Mouse (Mus musculus) midbrain, embryonic 15.5 days (tissue): ENCODE measurements at regions not wholly inside any gene's neighbourhood (a gene's known extent, or its start where the extent isn't known, plus 50 kb on each side); places are given as distances from the start of the nearest gene placed in this dataset. TPM values are rescaled to one million over a fixed set of nuclear protein-coding genes. Genes with fewer than 3 reads are reported as not detected.

Experiments used
- microRNA-seq: library from miRNA; unstranded; fragments of <30 nt; microRNA quantifications from one replicate; pipeline ENCODE4, GENCODE M21; 2016

Small RNA genes lying in the stretch of these regions (microRNA-seq; reads per million reads assigned to microRNA genes)
- gene Gm44375: not detected
